Mouse (Mus musculus): Measurements from ENCODE around the gene Mical3. TPM values are rescaled to one million over a fixed set of nuclear protein-coding genes. Genes with fewer than 3 reads are reported as not detected.

Gene Mical3
- polyA plus RNA-seq, 1 experiment from 2014 or later, result 32.9 TPM

DNA sequence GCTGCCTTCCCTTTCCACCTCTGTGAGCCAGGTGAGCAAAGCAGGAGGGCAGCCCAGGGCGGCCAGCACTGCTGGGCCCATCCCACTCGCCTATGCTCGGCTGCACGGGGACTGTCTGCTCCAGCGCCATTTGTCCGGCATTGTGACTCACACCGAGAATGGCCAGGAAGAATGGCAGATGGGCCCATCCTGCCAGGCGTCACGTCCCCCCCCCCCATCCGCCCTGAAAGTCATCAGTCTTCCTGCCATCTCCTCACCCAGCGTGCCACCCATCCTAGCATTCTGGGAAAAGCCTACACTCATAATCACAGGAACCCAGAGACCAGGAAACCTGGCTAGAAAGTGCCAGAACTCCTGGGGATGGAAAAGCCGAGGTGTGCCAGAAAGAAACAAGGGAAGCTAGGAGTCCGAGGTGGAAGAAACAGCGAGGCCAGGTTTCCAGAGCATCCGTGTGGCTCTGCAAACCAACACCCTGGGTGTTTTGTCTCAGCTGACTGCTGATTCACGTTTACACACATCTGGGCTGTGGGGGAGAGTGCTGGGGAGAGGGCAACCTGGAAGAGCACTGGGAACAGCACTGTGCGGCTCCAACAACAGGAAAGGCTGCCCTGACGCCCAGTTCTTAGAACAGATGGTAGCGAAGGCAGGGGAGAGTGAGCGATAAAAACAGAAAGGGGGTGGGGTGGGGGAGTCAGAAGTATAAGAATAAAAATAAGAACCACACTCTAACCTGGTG is 85.3 kb downstream of the Mical3 start:
- Histone ChIP-seq H3K27me3 (replicated peaks; ENCODE audit: control insufficient read depth, insufficient read depth, low read length) (no peaks in the 10 kb centered on the region), H3K27ac (ENCODE audit: low read depth, low read length) (0 out of 2 replicates have a peak overlapping the region, but pooled peaks have one; percentile 36), H3K4me1 (ENCODE audit: control insufficient read depth, insufficient read depth, low read depth, low read length) (peaks cover 4% of the 10 kb centered on the region; the same call in 1 of the 2 replicates), H3K9ac (ENCODE audit: low read depth, low read length) (no peak overlapping the region), H3K4me3 (ENCODE audit: low read length) (no peak overlapping the region), H3K4me2 (ENCODE audit: low read length) (no peak overlapping the region), H3K36me3 (ENCODE audit: control insufficient read depth, insufficient read depth, low read length) (peaks cover 7% of the 10 kb centered on the region; the same call in 1 of the 2 replicates), H3K9me3 (ENCODE audit: control insufficient read depth, low read length) (no peaks in the 10 kb centered on the region)
- ATAC-seq, result peak; percentile 54; the same call in 1 of the 2 replicates
- 42% methylated on average over 20 of the region's 20 CpGs for WGBS

DNA sequence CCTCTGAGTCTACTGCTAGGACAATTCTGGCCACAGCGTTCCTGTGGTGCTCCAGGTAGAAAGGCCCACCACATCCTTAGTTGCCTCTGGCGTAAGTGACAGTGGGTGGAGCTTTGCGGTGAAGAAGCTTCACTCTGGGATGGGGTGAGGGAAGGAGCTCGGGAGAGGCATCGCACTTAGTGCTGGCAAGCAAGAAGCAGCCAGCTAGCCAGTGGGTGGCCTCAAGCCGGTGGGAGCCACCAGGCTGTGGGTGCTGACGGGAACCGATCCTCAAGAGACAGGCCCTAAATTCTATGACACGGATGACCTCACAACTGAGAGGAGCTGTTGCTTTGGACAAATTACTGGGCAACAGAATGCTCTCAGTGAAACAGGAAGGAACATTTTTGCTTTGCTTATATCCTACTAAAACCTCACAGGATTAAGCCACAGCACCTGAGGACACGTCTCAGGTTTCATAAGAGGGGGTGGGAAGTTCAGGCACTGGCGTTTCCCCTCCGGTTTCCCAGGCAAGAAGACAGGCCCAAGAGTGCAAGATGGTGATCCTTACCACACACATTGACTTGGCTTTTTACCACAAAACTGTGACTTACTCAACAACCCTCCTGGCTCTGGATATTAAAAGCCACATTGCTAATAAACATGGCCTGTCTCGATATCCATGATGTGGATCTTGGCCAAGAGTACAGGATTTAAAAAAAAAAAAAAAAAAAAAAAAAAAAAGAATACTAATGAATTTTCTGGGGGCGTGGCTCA is 87.2 kb downstream of the Mical3 start:
- Histone ChIP-seq H3K4me1 (ENCODE audit: control insufficient read depth, insufficient read depth, low read depth, low read length) (peaks cover 4% of the 10 kb centered on the region; the same call in 1 of the 2 replicates), H3K4me2 (ENCODE audit: low read length) (no peak overlapping the region), H3K36me3 (ENCODE audit: control insufficient read depth, insufficient read depth, low read length) (peaks cover 15% of the 10 kb centered on the region), H3K9me3 (ENCODE audit: control insufficient read depth, low read length) (no peaks in the 10 kb centered on the region), H3K9ac (ENCODE audit: low read depth, low read length) (no peak overlapping the region), H3K27ac (ENCODE audit: low read depth, low read length) (no peak overlapping the region), H3K27me3 (replicated peaks; ENCODE audit: control insufficient read depth, insufficient read depth, low read length) (no peaks in the 10 kb centered on the region), H3K4me3 (ENCODE audit: low read length) (no peak overlapping the region)
- 74% methylated on average over 14 of the region's 14 CpGs for WGBS
- no peak for ATAC-seq

DNA sequence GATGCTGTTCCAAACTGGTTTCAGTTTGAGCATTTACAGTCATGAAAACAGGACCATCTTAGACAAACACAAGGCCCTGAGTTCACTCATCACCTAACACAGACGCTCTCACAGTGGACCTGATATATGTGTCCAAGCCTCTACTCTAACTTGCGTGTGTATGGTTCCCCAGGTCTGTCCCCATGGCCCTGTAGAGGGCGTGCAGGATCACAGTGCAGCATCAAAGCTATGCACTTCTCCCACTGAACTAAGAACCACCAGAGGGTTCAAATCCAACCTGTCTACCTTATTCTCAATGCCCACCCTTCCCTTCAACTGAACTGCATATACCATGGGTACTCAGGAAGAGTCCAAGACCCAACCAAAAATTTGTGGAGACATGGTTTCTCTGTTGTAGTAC is 91.1 kb downstream of the Mical3 start:
- no peaks in the 10 kb centered on the region for H3K27me3 ChIP-seq (replicated peaks; ENCODE audit: control insufficient read depth, insufficient read depth, low read length)
- no peaks in the 10 kb centered on the region for H3K4me1 ChIP-seq (ENCODE audit: control insufficient read depth, insufficient read depth, low read depth, low read length)
- H3K9ac ChIP-seq (ENCODE audit: low read depth, low read length), result no peak overlapping the region
- no peak overlapping the region for H3K4me3 ChIP-seq (ENCODE audit: low read length)
- no peak overlapping the region for H3K27ac ChIP-seq (ENCODE audit: low read depth, low read length)
- H3K36me3 ChIP-seq (ENCODE audit: control insufficient read depth, insufficient read depth, low read length), result peaks cover 23% of the 10 kb centered on the region
- ATAC-seq, result no peak
- H3K9me3 ChIP-seq (ENCODE audit: control insufficient read depth, low read length), result no peaks in the 10 kb centered on the region
- WGBS, result 91% methylated on average over 3 of the region's 3 CpGs
- no peak overlapping the region for H3K4me2 ChIP-seq (ENCODE audit: low read length)

DNA sequence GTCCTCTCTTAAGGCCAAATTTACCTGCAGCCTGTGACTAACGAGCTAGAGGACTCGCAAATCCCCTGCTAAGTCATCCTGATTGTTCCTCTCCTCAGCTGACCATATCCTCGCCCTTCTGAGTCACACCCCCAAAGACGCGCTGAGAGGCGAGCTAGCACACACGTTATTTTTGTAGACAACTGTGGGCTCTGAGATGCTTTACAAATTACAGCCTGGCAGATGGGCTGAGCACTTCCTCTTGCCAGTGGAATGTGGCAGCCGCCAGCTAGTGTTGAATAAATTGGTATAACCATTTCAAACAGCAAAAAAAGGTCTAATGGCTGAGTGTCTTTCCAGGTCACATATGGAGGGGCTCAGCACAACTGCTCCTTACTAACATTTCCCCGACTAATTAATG is 91.5 kb downstream of the Mical3 start:
- ATAC-seq, result no peak
- Histone ChIP-seq H3K4me3 (ENCODE audit: low read length) (no peak overlapping the region), H3K4me1 (ENCODE audit: control insufficient read depth, insufficient read depth, low read depth, low read length) (no peaks in the 10 kb centered on the region), H3K27ac (ENCODE audit: low read depth, low read length) (no peak overlapping the region), H3K27me3 (replicated peaks; ENCODE audit: control insufficient read depth, insufficient read depth, low read length) (no peaks in the 10 kb centered on the region), H3K4me2 (ENCODE audit: low read length) (no peak overlapping the region), H3K9ac (ENCODE audit: low read depth, low read length) (no peak overlapping the region), H3K36me3 (ENCODE audit: control insufficient read depth, insufficient read depth, low read length) (peaks cover 23% of the 10 kb centered on the region), H3K9me3 (ENCODE audit: control insufficient read depth, low read length) (no peaks in the 10 kb centered on the region)
- 79% methylated on average over 9 of the region's 9 CpGs for WGBS

DNA sequence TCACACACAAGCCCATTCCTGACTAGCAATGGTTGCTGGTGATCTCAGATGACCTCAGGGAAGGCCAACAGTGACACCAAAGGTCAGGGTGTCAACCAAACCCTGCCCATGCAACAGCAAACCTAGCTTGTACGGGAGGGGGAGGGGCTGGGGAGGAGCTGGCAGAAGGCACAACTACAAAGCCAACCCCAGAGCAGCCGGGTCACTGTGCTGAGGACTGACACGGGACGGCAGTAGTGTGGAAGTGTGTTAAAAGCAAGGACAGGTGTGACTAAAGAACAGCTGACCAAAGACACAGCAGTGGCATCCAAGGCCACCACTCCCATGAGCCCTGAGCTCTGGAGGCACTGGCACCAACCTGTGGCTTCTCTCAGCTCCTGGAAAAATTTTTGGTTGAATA is 93.7 kb downstream of the Mical3 start:
- H3K9me3 ChIP-seq (ENCODE audit: control insufficient read depth, low read length), result no peaks in the 10 kb centered on the region
- no peak overlapping the region for H3K4me3 ChIP-seq (ENCODE audit: low read length)
- H3K4me2 ChIP-seq (ENCODE audit: low read length), result no peak overlapping the region
- H3K27ac ChIP-seq (ENCODE audit: low read depth, low read length), result no peak overlapping the region
- peaks cover 40% of the 10 kb centered on the region for H3K36me3 ChIP-seq (ENCODE audit: control insufficient read depth, insufficient read depth, low read length)
- no peaks in the 10 kb centered on the region for H3K4me1 ChIP-seq (ENCODE audit: control insufficient read depth, insufficient read depth, low read depth, low read length)
- no peaks in the 10 kb centered on the region for H3K27me3 ChIP-seq (replicated peaks; ENCODE audit: control insufficient read depth, insufficient read depth, low read length)
- no peak overlapping the region for H3K9ac ChIP-seq (ENCODE audit: low read depth, low read length)
- whole genome bisulfite sequencing, result 71% methylated on average over 4 of the region's 4 CpGs
- ATAC-seq, result no peak

DNA sequence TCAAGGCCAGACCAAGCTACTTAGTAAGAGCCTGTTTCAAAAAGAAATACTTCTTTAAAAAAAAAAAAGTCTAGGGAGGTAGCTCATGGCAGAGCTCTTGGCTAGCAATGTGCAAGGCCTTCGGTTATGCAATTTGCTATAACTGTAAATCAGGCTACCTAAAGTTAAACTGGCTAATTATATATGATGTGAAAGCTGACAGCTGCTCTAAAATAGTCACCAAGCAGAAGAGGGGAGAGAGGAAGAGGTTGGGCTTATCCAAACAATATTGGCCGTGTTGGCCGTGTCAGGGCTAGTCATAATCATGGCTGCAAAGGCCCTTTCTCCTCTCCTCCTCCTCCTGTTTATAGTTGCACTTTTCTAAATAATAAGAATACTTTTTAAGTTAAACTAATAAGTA is 94.9 kb downstream of the Mical3 start:
- H3K4me1 ChIP-seq (ENCODE audit: control insufficient read depth, insufficient read depth, low read depth, low read length), result no peaks in the 10 kb centered on the region
- no peak for ATAC-seq
- no peaks in the 10 kb centered on the region for H3K9me3 ChIP-seq (ENCODE audit: control insufficient read depth, low read length)
- H3K4me3 ChIP-seq (ENCODE audit: low read length), result no peak overlapping the region
- peaks cover 41% of the 10 kb centered on the region for H3K36me3 ChIP-seq (ENCODE audit: control insufficient read depth, insufficient read depth, low read length)
- H3K4me2 ChIP-seq (ENCODE audit: low read length), result no peak overlapping the region
- no peaks in the 10 kb centered on the region for H3K27me3 ChIP-seq (replicated peaks; ENCODE audit: control insufficient read depth, insufficient read depth, low read length)
- H3K9ac ChIP-seq (ENCODE audit: low read depth, low read length), result no peak overlapping the region
- H3K27ac ChIP-seq (ENCODE audit: low read depth, low read length), result no peak overlapping the region
- WGBS, result 87% methylated on average over 3 of the region's 3 CpGs

DNA sequence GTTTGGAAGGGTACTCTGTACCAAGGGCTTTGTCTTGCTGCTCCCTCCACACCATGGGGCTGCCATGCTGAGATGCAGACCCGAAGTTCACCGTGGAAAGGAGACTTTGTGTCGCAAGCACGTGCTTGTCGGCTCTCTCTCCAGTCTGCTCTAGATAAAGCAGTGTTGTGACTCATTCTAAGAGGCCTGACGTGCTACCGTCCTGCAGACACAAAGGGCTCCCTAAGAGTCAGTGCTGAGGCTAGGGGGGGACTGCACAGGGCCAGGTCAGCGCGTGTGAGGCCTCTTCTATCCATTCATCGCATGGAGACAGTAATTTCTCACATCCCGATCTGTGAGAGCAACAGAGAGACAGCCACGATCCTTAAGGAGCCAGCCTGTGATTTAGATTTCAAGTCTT is 95.5 kb downstream of the Mical3 start:
- H3K27ac ChIP-seq (ENCODE audit: low read depth, low read length), result no peak overlapping the region
- peak overlapping the region; percentile 6; the same call in 1 of the 2 replicates for H3K9ac ChIP-seq (ENCODE audit: low read depth, low read length)
- no peaks in the 10 kb centered on the region for H3K4me1 ChIP-seq (ENCODE audit: control insufficient read depth, insufficient read depth, low read depth, low read length)
- H3K4me2 ChIP-seq (ENCODE audit: low read length), result no peak overlapping the region
- WGBS, result 30% methylated on average over 12 of the region's 12 CpGs
- no peak overlapping the region for H3K4me3 ChIP-seq (ENCODE audit: low read length)
- no peak for ATAC-seq
- H3K36me3 ChIP-seq (ENCODE audit: control insufficient read depth, insufficient read depth, low read length), result peaks cover 45% of the 10 kb centered on the region
- H3K27me3 ChIP-seq (replicated peaks; ENCODE audit: control insufficient read depth, insufficient read depth, low read length), result no peaks in the 10 kb centered on the region
- no peaks in the 10 kb centered on the region for H3K9me3 ChIP-seq (ENCODE audit: control insufficient read depth, low read length)

DNA sequence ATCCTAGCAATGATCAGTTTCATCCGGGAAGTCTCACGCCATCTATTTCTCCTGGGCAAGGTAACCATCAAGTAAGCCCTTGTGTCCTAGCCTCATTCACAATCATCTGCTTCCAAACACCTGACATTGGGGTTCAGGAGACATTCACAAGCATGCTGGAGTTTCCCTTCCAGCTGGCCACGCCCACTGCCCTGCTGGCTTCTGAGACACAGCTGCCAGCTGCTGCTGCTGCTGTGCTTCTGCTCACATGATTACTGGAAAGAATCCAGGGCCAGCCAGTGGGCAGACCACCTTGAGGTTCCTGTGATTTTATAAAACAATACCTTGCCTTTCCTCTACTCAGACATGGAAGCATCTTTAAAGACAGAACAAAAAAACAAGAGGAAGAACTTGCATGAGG is 97.5 kb downstream of the Mical3 start:
- Histone ChIP-seq H3K4me1 (ENCODE audit: control insufficient read depth, insufficient read depth, low read depth, low read length) (no peaks in the 10 kb centered on the region), H3K27ac (ENCODE audit: low read depth, low read length) (no peak overlapping the region), H3K4me3 (ENCODE audit: low read length) (no peak overlapping the region), H3K27me3 (replicated peaks; ENCODE audit: control insufficient read depth, insufficient read depth, low read length) (no peaks in the 10 kb centered on the region), H3K9ac (ENCODE audit: low read depth, low read length) (no peak overlapping the region), H3K9me3 (ENCODE audit: control insufficient read depth, low read length) (no peaks in the 10 kb centered on the region), H3K4me2 (ENCODE audit: low read length) (no peak overlapping the region), H3K36me3 (ENCODE audit: control insufficient read depth, insufficient read depth, low read length) (peaks cover 50% of the 10 kb centered on the region)
- 95% methylated on average over 3 of the region's 3 CpGs for WGBS
- no peak for ATAC-seq

DNA sequence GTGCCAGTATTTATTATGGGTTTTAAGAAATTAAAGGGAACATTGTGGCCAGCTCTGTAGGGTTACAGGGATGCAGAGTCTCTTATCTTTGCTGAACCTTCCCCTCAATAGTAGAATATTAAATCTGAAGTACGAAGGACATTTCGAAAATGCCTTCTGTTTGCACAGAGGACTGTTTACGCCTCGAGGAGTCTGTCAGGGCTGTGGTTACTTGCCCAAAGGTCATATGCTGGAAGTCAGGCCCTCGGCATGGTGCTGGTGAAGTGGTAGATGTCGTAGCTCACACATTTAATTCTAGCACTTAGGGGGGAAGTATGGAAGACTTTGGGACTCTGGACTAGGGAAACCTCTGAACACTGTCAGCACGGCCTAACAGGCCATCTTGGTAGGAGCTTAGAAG is 99.4 kb downstream of the Mical3 start:
- H3K36me3 ChIP-seq (ENCODE audit: control insufficient read depth, insufficient read depth, low read length), result peaks cover 45% of the 10 kb centered on the region
- peaks cover 9% of the 10 kb centered on the region for H3K4me1 ChIP-seq (ENCODE audit: control insufficient read depth, insufficient read depth, low read depth, low read length)
- H3K9me3 ChIP-seq (ENCODE audit: control insufficient read depth, low read length), result no peaks in the 10 kb centered on the region
- H3K4me3 ChIP-seq (ENCODE audit: low read length), result no peak overlapping the region
- no peak overlapping the region for H3K4me2 ChIP-seq (ENCODE audit: low read length)
- WGBS, result 90% methylated on average over 7 of the region's 7 CpGs
- H3K27ac ChIP-seq (ENCODE audit: low read depth, low read length), result no peak overlapping the region
- H3K27me3 ChIP-seq (replicated peaks; ENCODE audit: control insufficient read depth, insufficient read depth, low read length), result no peaks in the 10 kb centered on the region
- ATAC-seq, result no peak
- no peak overlapping the region for H3K9ac ChIP-seq (ENCODE audit: low read depth, low read length)

Measured in hindbrain, embryonic 16.5 days (tissue).